Mouse (Mus musculus): ENCODE measurements around the gene Lipk. TPM values are rescaled to one million over a fixed set of nuclear protein-coding genes. Genes with fewer than 3 reads are reported as not detected.

Lipk gene
- polyA plus RNA-seq, 1 experiment from 2014 or later: not detected

- WGBS: 92% methylated on average over 3 of the region's 3 CpGs
- ATAC-seq (ENCODE audit: insufficient number of reproducible peaks, low FRiP score, low TSS enrichment, low read depth) (no peak), DNase-seq (ENCODE audit: low spot score) (no peak)
- Histone ChIP-seq H3K9ac (ENCODE audit: low read length) (no peak overlapping the region), H3K27me3 (ENCODE audit: control insufficient read depth, insufficient read depth, low read length) (no peaks in the 10 kb centered on the region), H3K9me3 (ENCODE audit: control insufficient read depth, low read length) (no peaks in the 10 kb centered on the region), H3K4me3 (ENCODE audit: low read depth, low read length) (no peak overlapping the region), H3K27ac (replicated peaks; ENCODE audit: low read depth, low read length) (no peak overlapping the region), H3K4me1 (ENCODE audit: control insufficient read depth, insufficient read depth, low read length) (no peaks in the 10 kb centered on the region), H3K4me2 (ENCODE audit: low read depth, severe bottlenecking) (no peak overlapping the region), H3K36me3 (ENCODE audit: control insufficient read depth, insufficient read depth, low read length) (no peaks in the 10 kb centered on the region)
These were observed 41.4 kb downstream of the Lipk start for GRCm38 (mm10) chr19:34049371-34050039.

GRCm38 (mm10) chr19:34051502-34051901, 43.4 kb downstream of the Lipk start:
- Histone ChIP-seq H3K4me2 (ENCODE audit: low read depth, severe bottlenecking) (no peak overlapping the region), H3K4me1 (ENCODE audit: control insufficient read depth, insufficient read depth, low read length) (no peaks in the 10 kb centered on the region), H3K4me3 (ENCODE audit: low read depth, low read length) (no peak overlapping the region), H3K36me3 (ENCODE audit: control insufficient read depth, insufficient read depth, low read length) (no peaks in the 10 kb centered on the region), H3K9me3 (ENCODE audit: control insufficient read depth, low read length) (no peaks in the 10 kb centered on the region), H3K27ac (replicated peaks; ENCODE audit: low read depth, low read length) (no peak overlapping the region), H3K27me3 (ENCODE audit: control insufficient read depth, insufficient read depth, low read length) (no peaks in the 10 kb centered on the region), H3K9ac (ENCODE audit: low read length) (no peak overlapping the region)
- DNase-seq (ENCODE audit: low spot score) (no peak), ATAC-seq (ENCODE audit: insufficient number of reproducible peaks, low FRiP score, low TSS enrichment, low read depth) (no peak)
- 84% methylated on average over 3 of the region's 3 CpGs for WGBS

DNA sequence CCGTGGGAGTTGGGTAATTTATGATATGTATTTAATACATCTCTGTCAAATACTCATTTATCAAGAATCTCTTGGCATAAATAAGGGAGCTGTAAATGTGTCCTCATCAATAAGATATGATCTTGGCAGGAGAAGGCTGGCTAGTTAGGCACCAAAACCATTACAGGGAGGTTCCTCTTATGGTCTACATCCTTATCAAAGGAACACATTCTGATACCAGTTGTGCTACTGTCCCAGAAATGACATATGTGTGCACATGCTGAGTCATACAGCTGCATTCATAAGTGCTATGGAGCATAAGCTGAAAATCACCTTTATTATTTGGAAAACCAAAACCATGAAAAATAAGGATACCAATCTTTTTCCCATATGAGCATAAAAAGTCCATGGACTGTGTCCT, 55.5 kb downstream of the Lipk start:
- Histone ChIP-seq H3K36me3 (ENCODE audit: control insufficient read depth, insufficient read depth, low read length) (no peaks in the 10 kb centered on the region), H3K9ac (ENCODE audit: low read length) (no peak overlapping the region), H3K27ac (replicated peaks; ENCODE audit: low read depth, low read length) (no peak overlapping the region), H3K27me3 (ENCODE audit: control insufficient read depth, insufficient read depth, low read length) (no peaks in the 10 kb centered on the region), H3K4me3 (ENCODE audit: low read depth, low read length) (no peak overlapping the region), H3K4me2 (ENCODE audit: low read depth, severe bottlenecking) (no peak overlapping the region), H3K4me1 (ENCODE audit: control insufficient read depth, insufficient read depth, low read length) (no peaks in the 10 kb centered on the region), H3K9me3 (ENCODE audit: control insufficient read depth, low read length) (no peaks in the 10 kb centered on the region)
- no peak for ATAC-seq (ENCODE audit: insufficient number of reproducible peaks, low FRiP score, low TSS enrichment, low read depth)
- DNase-seq (ENCODE audit: low spot score): no peak
- WGBS: 64% methylated on average over 1 of the region's 1 CpGs

DNA sequence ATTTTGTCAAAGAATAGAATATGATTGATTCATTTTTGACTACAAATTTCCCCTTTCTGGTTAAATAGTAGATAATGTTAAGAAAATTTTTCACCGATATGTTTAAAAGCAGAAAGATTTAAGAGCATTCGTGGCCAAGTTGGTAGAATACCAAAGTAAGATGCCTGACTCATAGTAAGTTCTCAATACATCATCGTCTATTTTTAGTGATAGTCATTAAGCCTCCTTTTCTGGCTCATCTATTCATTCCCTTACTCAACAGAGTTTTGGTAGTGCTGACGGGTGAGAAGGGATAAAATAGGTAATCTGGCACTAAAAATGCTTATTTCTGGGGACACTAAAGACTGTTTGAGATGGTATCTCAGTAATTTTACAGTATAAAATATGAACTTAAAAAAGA, 56.0 kb downstream of the Lipk start:
- 88% methylated on average over 4 of the region's 4 CpGs for WGBS
- H3K4me3 ChIP-seq (ENCODE audit: low read depth, low read length): no peak overlapping the region
- no peaks in the 10 kb centered on the region for H3K36me3 ChIP-seq (ENCODE audit: control insufficient read depth, insufficient read depth, low read length)
- DNase-seq (ENCODE audit: low spot score) (no peak), ATAC-seq (ENCODE audit: insufficient number of reproducible peaks, low FRiP score, low TSS enrichment, low read depth) (no peak)
- H3K27me3 ChIP-seq (ENCODE audit: control insufficient read depth, insufficient read depth, low read length): no peaks in the 10 kb centered on the region
- no peak overlapping the region for H3K9ac ChIP-seq (ENCODE audit: low read length)
- H3K27ac ChIP-seq (replicated peaks; ENCODE audit: low read depth, low read length): no peak overlapping the region
- no peak overlapping the region for H3K4me2 ChIP-seq (ENCODE audit: low read depth, severe bottlenecking)
- no peaks in the 10 kb centered on the region for H3K4me1 ChIP-seq (ENCODE audit: control insufficient read depth, insufficient read depth, low read length)
- H3K9me3 ChIP-seq (ENCODE audit: control insufficient read depth, low read length): no peaks in the 10 kb centered on the region

DNA sequence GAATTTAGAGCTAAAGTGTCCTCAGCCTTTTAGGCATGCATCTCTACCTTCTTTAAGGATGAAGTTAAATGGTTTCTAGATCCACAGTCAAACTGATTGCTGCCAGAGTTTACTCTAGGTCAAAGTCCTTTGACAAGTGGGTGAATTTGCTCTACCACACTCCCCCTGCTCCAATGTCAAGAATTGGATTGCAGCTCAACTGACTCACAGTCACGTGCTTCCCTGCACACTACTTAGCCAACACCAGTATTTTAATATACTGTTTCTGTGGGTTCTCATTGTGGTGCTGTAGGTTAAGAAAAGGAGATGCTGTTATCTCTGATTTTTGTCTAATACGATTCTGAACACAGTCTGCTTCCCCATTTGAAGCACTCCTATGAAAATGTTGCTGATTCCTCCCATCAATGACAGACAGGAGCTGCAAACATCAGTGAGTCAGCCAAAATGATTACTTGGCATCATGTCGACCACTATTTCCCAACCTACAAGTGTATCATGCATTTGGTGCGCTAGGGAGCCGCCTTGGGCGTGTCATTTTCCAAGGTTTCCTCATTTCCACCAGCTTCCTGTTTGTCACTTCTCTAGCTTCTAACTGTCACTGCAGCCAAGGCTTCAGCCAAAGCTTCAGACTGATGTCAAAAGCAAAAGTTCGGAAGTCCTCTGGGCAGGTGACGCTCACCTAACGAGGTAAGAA, 58.8 kb downstream of the Lipk start, which contains the start of gene Lipn:
Lipn (plus strand) TSS at position 580 of the 694 bp plus-strand sequence.
- Histone ChIP-seq H3K4me1 (ENCODE audit: control insufficient read depth, insufficient read depth, low read length) (no peaks in the 10 kb centered on the region), H3K36me3 (ENCODE audit: control insufficient read depth, insufficient read depth, low read length) (no peaks in the 10 kb centered on the region), H3K4me3 (ENCODE audit: low read depth, low read length) (no peak within 1 kb of the TSS), H3K9ac (ENCODE audit: low read length) (no peak within 1 kb of the TSS), H3K27ac (replicated peaks; ENCODE audit: low read depth, low read length) (no peak within 1 kb of the TSS), H3K4me2 (ENCODE audit: low read depth, severe bottlenecking) (no peak within 1 kb of the TSS), H3K9me3 (ENCODE audit: control insufficient read depth, low read length) (no peaks in the 10 kb centered on the region), H3K27me3 (ENCODE audit: control insufficient read depth, insufficient read depth, low read length) (no peaks in the 10 kb centered on the region)
- no peak for ATAC-seq (ENCODE audit: insufficient number of reproducible peaks, low FRiP score, low TSS enrichment, low read depth)
- 91% methylated on average over 9 of the region's 9 CpGs for whole genome bisulfite sequencing
- no peak for DNase-seq (ENCODE audit: low spot score)

DNA sequence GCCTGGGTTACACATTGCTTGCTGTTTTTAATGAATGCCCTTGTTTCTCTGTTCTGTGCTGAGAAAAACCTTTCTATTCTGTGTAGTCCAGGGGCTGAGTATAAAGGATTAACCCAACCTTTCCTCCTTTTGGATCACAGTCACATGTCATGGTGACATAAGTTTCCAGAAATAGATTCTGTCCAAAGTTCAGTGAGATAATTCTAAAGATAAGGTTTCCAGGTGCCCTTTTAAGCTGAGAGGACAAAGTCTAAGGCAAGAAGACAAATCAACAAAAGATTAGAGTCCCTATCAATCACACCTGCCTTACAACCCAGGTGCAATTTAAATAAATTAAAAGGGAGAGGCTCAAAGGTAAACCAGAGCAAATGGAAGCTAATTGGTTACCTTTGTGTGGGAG, 66.1 kb downstream of the Lipk start:
- Histone ChIP-seq H3K4me1 (ENCODE audit: control insufficient read depth, insufficient read depth, low read length) (no peaks in the 10 kb centered on the region), H3K4me3 (ENCODE audit: low read depth, low read length) (no peak overlapping the region), H3K9ac (ENCODE audit: low read length) (no peak overlapping the region), H3K9me3 (ENCODE audit: control insufficient read depth, low read length) (no peaks in the 10 kb centered on the region), H3K36me3 (ENCODE audit: control insufficient read depth, insufficient read depth, low read length) (no peaks in the 10 kb centered on the region), H3K27me3 (ENCODE audit: control insufficient read depth, insufficient read depth, low read length) (no peaks in the 10 kb centered on the region), H3K27ac (replicated peaks; ENCODE audit: low read depth, low read length) (no peak overlapping the region), H3K4me2 (ENCODE audit: low read depth, severe bottlenecking) (no peak overlapping the region)
- no peak for ATAC-seq (ENCODE audit: insufficient number of reproducible peaks, low FRiP score, low TSS enrichment, low read depth)
- no peak for DNase-seq (ENCODE audit: low spot score)

DNA sequence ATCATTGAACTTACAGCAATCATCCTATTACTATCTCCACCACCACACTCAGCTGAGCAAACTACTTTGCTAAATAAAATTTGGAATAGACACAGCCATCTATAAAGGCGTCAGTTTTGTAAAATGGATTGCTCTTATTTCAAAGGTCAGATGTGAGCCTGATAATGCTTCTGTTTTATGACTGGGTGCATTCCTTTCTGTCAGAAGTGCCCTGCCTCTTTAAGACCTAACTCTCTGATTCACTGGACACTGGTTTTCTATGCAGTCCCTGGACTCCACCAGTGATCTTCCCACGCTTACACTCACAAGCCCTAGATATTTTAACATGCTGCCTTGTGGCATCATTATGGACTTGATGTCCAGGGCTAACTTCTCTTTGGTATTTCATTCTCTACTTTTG, 70.0 kb downstream of the Lipk start:
- Histone ChIP-seq H3K27ac (replicated peaks; ENCODE audit: low read depth, low read length) (no peak overlapping the region), H3K27me3 (ENCODE audit: control insufficient read depth, insufficient read depth, low read length) (no peaks in the 10 kb centered on the region), H3K36me3 (ENCODE audit: control insufficient read depth, insufficient read depth, low read length) (no peaks in the 10 kb centered on the region), H3K9me3 (ENCODE audit: control insufficient read depth, low read length) (no peaks in the 10 kb centered on the region), H3K4me2 (ENCODE audit: low read depth, severe bottlenecking) (no peak overlapping the region), H3K4me3 (ENCODE audit: low read depth, low read length) (no peak overlapping the region), H3K4me1 (ENCODE audit: control insufficient read depth, insufficient read depth, low read length) (no peaks in the 10 kb centered on the region), H3K9ac (ENCODE audit: low read length) (no peak overlapping the region)
- DNase-seq (ENCODE audit: low spot score) (no peak), ATAC-seq (ENCODE audit: insufficient number of reproducible peaks, low FRiP score, low TSS enrichment, low read depth) (no peak)
- 72% methylated on average over 2 of the region's 2 CpGs for WGBS

DNA sequence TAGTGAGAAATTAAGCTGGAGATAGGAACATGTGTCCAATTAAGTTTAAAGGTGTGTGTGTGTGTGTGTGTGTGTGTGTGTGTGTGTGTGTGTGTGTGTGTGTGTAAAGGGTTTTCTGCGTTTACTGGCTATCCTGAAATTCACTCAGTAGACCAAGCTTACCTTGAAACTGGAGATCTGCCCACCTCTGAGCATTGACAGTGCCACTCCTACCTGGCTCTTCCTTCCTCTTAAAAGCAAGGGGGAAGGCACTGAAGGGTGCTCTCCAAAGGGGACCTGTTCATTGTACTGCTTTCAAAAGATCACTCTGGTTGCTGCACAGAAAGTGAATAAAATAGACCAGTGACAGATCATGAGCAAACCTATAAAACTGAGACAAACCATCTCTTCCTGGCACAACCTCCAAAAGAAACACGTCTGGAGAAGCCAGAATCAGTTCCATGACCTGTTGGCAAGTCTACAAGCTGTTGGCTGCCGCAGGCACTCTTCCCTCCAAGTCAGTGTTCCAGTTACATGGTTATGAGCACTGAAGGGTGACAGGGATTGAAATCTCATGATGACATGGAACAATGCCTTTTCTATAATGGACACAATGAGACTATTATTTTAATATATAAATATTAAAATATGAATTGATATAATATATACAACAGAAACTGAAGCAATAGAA, 81.1 kb downstream of the Lipk start:
- Histone ChIP-seq H3K27ac (replicated peaks; ENCODE audit: low read depth, low read length) (no peak overlapping the region), H3K4me1 (ENCODE audit: control insufficient read depth, insufficient read depth, low read length) (no peaks in the 10 kb centered on the region), H3K4me3 (ENCODE audit: low read depth, low read length) (no peak overlapping the region), H3K4me2 (ENCODE audit: low read depth, severe bottlenecking) (no peak overlapping the region), H3K36me3 (ENCODE audit: control insufficient read depth, insufficient read depth, low read length) (no peaks in the 10 kb centered on the region), H3K9ac (ENCODE audit: low read length) (no peak overlapping the region), H3K9me3 (ENCODE audit: control insufficient read depth, low read length) (no peaks in the 10 kb centered on the region), H3K27me3 (ENCODE audit: control insufficient read depth, insufficient read depth, low read length) (no peaks in the 10 kb centered on the region)
- WGBS: 78% methylated on average over 3 of the region's 3 CpGs
- ATAC-seq (ENCODE audit: insufficient number of reproducible peaks, low FRiP score, low TSS enrichment, low read depth): no peak
- no peak for DNase-seq (ENCODE audit: low spot score)
